Mouse (Mus musculus): Measurements from ENCODE around the gene Bub3.

DNA sequence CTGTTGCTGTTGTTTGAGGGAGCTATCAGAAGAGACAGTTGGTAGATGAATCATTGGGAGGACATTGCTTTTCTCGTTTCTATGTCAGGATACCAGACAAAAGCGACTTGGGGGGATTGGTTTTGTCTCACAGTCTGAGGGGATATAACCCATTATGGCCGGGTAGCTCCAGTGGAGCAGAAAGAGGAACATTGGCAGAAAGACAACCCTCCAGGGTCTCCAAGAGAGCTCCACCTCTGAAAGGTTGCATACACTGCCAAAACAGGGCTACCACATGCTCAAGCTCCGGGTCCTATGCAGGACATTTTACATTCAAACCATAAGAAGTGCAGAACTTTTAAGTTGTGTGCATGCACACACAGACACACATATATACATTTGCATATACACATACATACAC, 45.5 kb downstream of the Bub3 start:
- TF ChIP-seq CTCF (IDR thresholded peaks at IDR 0.05; ENCODE audit: low read depth, low read length) = no peak
- no peak for TF ChIP-seq GATA1 (IDR thresholded peaks at IDR 0.05; ENCODE audit: borderline replicate concordance, low read length)
- TF ChIP-seq GATA2 (IDR thresholded peaks at IDR 0.05; ENCODE audit: borderline replicate concordance, low read depth, low read length) = no peak
